Mouse (Mus musculus): ENCODE data around the gene Fam160a1. TPM values are rescaled to one million over a fixed set of nuclear protein-coding genes. Genes with fewer than 3 reads are reported as not detected.

Fam160a1 gene
- polyA plus RNA-seq (2014; fragmentation: Nextera tagmentation; extraction: Ambion mirVana): 5.6 and 6.5 TPM in 2 replicates

GRCm38 (mm10) chr3:85817191-85817590 is at the start of gene Fam160a1:
Gene Fam160a1 (minus strand): TSS chr3:85817291.
- Histone ChIP-seq H3K4me3 (ENCODE audit: low read depth, low read length) (no peak within 1 kb of the TSS), H3K27ac (replicated peaks; ENCODE audit: low read depth, low read length) (no peak within 1 kb of the TSS), H3K9ac (ENCODE audit: low read depth, low read length) (no peak within 1 kb of the TSS), H3K4me2 (ENCODE audit: low read depth, low read length) (no peak within 1 kb of the TSS), H3K36me3 (ENCODE audit: control insufficient read depth, insufficient read depth, low read length) (no peaks in the 10 kb centered on the region), H3K4me1 (ENCODE audit: control insufficient read depth, insufficient read depth, low read length) (0 out of 2 replicates have a peak, but pooled peaks cover 2% of the 10 kb centered on the region), H3K9me3 (ENCODE audit: control insufficient read depth, low read length) (no peaks in the 10 kb centered on the region), H3K27me3 (replicated peaks; ENCODE audit: control insufficient read depth, insufficient read depth, low read length) (no peaks in the 10 kb centered on the region)
- DNase-seq (ENCODE audit: low spot score): no peak
- 74% methylated on average over 2 of the region's 2 CpGs for WGBS
- no peak for ATAC-seq (ENCODE audit: low read depth)

DNA sequence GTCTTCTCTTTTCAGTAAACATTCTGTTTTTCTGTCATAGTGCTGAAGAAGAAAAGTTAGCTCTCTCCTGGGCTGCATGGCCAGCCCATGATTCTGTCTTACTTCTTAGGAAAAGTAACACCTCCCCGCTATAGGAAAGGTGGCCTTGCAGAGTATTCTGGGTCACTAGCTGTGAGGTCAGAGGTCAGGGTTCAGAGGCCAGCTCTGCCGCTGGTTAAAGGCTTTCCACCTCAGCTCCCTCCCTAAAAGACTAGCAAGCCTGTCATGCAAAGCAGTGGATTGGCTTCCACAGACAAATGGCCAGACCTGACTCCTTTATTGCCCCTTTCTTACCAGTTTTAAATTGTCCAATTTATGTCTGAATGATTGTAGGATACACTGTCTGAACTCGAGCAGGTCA is 46.9 kb upstream of the Fam160a1 start:
- Histone ChIP-seq H3K9me3 (ENCODE audit: control insufficient read depth, low read length) (peaks cover 2% of the 10 kb centered on the region; the same call in 1 of the 2 replicates), H3K36me3 (ENCODE audit: control insufficient read depth, insufficient read depth, low read length) (no peaks in the 10 kb centered on the region), H3K4me3 (ENCODE audit: low read depth, low read length) (no peak overlapping the region), H3K9ac (ENCODE audit: low read depth, low read length) (no peak overlapping the region), H3K27ac (replicated peaks; ENCODE audit: low read depth, low read length) (no peak overlapping the region), H3K27me3 (replicated peaks; ENCODE audit: control insufficient read depth, insufficient read depth, low read length) (no peaks in the 10 kb centered on the region), H3K4me1 (ENCODE audit: control insufficient read depth, insufficient read depth, low read length) (no peaks in the 10 kb centered on the region), H3K4me2 (ENCODE audit: low read depth, low read length) (no peak overlapping the region)
- 29% methylated on average over 3 of the region's 3 CpGs for WGBS
- no peak for DNase-seq (ENCODE audit: low spot score)
- ATAC-seq (ENCODE audit: low read depth): no peak

GRCm38 (mm10) chr3:85862886-85863285 is 45.8 kb upstream of the Fam160a1 start:
- ATAC-seq (ENCODE audit: low read depth) (no peak), DNase-seq (ENCODE audit: low spot score) (no peak)
- 79% methylated on average over 2 of the region's 2 CpGs for WGBS
- Histone ChIP-seq H3K27me3 (replicated peaks; ENCODE audit: control insufficient read depth, insufficient read depth, low read length) (no peaks in the 10 kb centered on the region), H3K36me3 (ENCODE audit: control insufficient read depth, insufficient read depth, low read length) (no peaks in the 10 kb centered on the region), H3K9me3 (ENCODE audit: control insufficient read depth, low read length) (no peaks in the 10 kb centered on the region), H3K4me3 (ENCODE audit: low read depth, low read length) (no peak overlapping the region), H3K9ac (ENCODE audit: low read depth, low read length) (no peak overlapping the region), H3K4me1 (ENCODE audit: control insufficient read depth, insufficient read depth, low read length) (0 out of 2 replicates have a peak, but pooled peaks cover 3% of the 10 kb centered on the region), H3K27ac (replicated peaks; ENCODE audit: low read depth, low read length) (no peak overlapping the region), H3K4me2 (ENCODE audit: low read depth, low read length) (no peak overlapping the region)

DNA sequence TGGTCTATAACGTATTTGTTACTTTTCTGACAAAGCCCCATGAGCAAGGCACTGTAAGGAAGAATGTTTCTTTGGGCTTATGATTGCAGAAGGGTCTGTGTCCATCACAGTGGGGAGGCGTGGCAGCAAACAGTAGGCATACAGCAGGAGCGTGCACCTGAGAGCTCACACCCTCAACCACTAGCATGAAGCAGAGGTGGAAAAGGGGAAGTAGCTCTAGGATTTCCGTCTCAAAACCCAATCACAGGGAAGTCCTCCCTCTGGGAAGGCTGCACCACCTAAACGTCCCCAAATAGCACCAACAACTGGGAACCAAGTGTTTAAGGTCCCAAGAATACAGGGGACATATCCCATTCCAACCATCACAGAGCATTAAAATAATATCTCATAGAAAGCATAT is 43.9 kb upstream of the Fam160a1 start:
- ATAC-seq (ENCODE audit: low read depth): no peak
- no peak overlapping the region for H3K4me3 ChIP-seq (ENCODE audit: low read depth, low read length)
- no peak overlapping the region for H3K9ac ChIP-seq (ENCODE audit: low read depth, low read length)
- H3K4me2 ChIP-seq (ENCODE audit: low read depth, low read length): no peak overlapping the region
- no peaks in the 10 kb centered on the region for H3K27me3 ChIP-seq (replicated peaks; ENCODE audit: control insufficient read depth, insufficient read depth, low read length)
- no peak overlapping the region for H3K27ac ChIP-seq (replicated peaks; ENCODE audit: low read depth, low read length)
- H3K9me3 ChIP-seq (ENCODE audit: control insufficient read depth, low read length): no peaks in the 10 kb centered on the region
- no peaks in the 10 kb centered on the region for H3K36me3 ChIP-seq (ENCODE audit: control insufficient read depth, insufficient read depth, low read length)
- 0 out of 2 replicates have a peak, but pooled peaks cover 3% of the 10 kb centered on the region for H3K4me1 ChIP-seq (ENCODE audit: control insufficient read depth, insufficient read depth, low read length)
- no peak for DNase-seq (ENCODE audit: low spot score)
- WGBS: 82% methylated on average over 5 of the region's 5 CpGs

GRCm38 (mm10) chr3:85859311-85859710 is 42.2 kb upstream of the Fam160a1 start:
- Histone ChIP-seq H3K9ac (ENCODE audit: low read depth, low read length) (no peak overlapping the region), H3K4me2 (ENCODE audit: low read depth, low read length) (no peak overlapping the region), H3K4me1 (ENCODE audit: control insufficient read depth, insufficient read depth, low read length) (0 out of 2 replicates have a peak, but pooled peaks cover 3% of the 10 kb centered on the region), H3K27ac (replicated peaks; ENCODE audit: low read depth, low read length) (no peak overlapping the region), H3K9me3 (ENCODE audit: control insufficient read depth, low read length) (no peaks in the 10 kb centered on the region), H3K27me3 (replicated peaks; ENCODE audit: control insufficient read depth, insufficient read depth, low read length) (no peaks in the 10 kb centered on the region), H3K4me3 (ENCODE audit: low read depth, low read length) (no peak overlapping the region), H3K36me3 (ENCODE audit: control insufficient read depth, insufficient read depth, low read length) (no peaks in the 10 kb centered on the region)
- 73% methylated on average over 6 of the region's 6 CpGs for whole genome bisulfite sequencing
- ATAC-seq (ENCODE audit: low read depth) (no peak), DNase-seq (ENCODE audit: low spot score) (no peak)

- Histone ChIP-seq H3K4me1 (ENCODE audit: control insufficient read depth, insufficient read depth, low read length) (0 out of 2 replicates have a peak, but pooled peaks cover 3% of the 10 kb centered on the region), H3K27ac (replicated peaks; ENCODE audit: low read depth, low read length) (peak overlapping the region; percentile 44; the same call in 1 of the 2 replicates), H3K36me3 (ENCODE audit: control insufficient read depth, insufficient read depth, low read length) (no peaks in the 10 kb centered on the region), H3K9ac (ENCODE audit: low read depth, low read length) (no peak overlapping the region), H3K9me3 (ENCODE audit: control insufficient read depth, low read length) (no peaks in the 10 kb centered on the region), H3K27me3 (replicated peaks; ENCODE audit: control insufficient read depth, insufficient read depth, low read length) (no peaks in the 10 kb centered on the region), H3K4me2 (ENCODE audit: low read depth, low read length) (no peak overlapping the region), H3K4me3 (ENCODE audit: low read depth, low read length) (no peak overlapping the region)
- WGBS: 44% methylated on average over 11 of the region's 11 CpGs
- DNase-seq (ENCODE audit: low spot score): peak; percentile 27
- ATAC-seq (ENCODE audit: low read depth): 0 out of 2 replicates have a peak, but pooled peaks have one; percentile 53
Observed at GRCm38 (mm10) chr3:85858140-85859135, 41.3 kb upstream of the Fam160a1 start.

DNA sequence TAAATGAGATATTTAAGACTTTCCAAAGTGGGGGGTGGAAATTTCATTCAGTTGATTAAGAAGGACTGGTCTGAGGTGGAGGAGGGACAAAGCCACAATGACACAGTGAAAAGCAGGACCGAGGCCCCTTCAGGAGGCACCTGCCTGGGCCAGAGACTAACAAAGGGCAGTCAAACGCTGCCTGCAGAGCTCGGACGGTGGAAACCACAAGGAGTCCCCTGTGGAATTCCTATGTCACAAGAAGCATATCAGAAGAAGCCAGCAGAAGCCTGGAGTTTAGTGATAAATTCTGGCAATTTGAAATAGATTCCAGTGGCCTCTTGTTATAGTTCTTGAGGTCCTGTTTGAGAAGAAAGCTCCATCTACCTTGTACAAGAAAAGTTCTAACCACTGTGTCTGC is 40.0 kb upstream of the Fam160a1 start:
- no peak for DNase-seq (ENCODE audit: low spot score)
- Histone ChIP-seq H3K9ac (ENCODE audit: low read depth, low read length) (no peak overlapping the region), H3K4me2 (ENCODE audit: low read depth, low read length) (no peak overlapping the region), H3K27ac (replicated peaks; ENCODE audit: low read depth, low read length) (no peak overlapping the region), H3K4me3 (ENCODE audit: low read depth, low read length) (no peak overlapping the region), H3K9me3 (ENCODE audit: control insufficient read depth, low read length) (no peaks in the 10 kb centered on the region), H3K27me3 (replicated peaks; ENCODE audit: control insufficient read depth, insufficient read depth, low read length) (no peaks in the 10 kb centered on the region), H3K4me1 (ENCODE audit: control insufficient read depth, insufficient read depth, low read length) (0 out of 2 replicates have a peak, but pooled peaks cover 3% of the 10 kb centered on the region), H3K36me3 (ENCODE audit: control insufficient read depth, insufficient read depth, low read length) (no peaks in the 10 kb centered on the region)
- WGBS: 33% methylated on average over 4 of the region's 4 CpGs
- ATAC-seq (ENCODE audit: low read depth): no peak

- WGBS: 92% methylated on average over 5 of the region's 5 CpGs
- no peaks in the 10 kb centered on the region for H3K9me3 ChIP-seq (ENCODE audit: control insufficient read depth, low read length)
Observed at GRCm38 (mm10) chr3:85855947-85856346, 38.9 kb upstream of the Fam160a1 start.

More at GRCm38 (mm10) chr3:85855947-85856346, 38.9 kb upstream of the Fam160a1 start:
- H3K4me3 ChIP-seq (ENCODE audit: low read depth, low read length): no peak overlapping the region
- no peak overlapping the region for H3K4me2 ChIP-seq (ENCODE audit: low read depth, low read length)
- no peaks in the 10 kb centered on the region for H3K36me3 ChIP-seq (ENCODE audit: control insufficient read depth, insufficient read depth, low read length)
- H3K27me3 ChIP-seq (replicated peaks; ENCODE audit: control insufficient read depth, insufficient read depth, low read length): no peaks in the 10 kb centered on the region
- ATAC-seq (ENCODE audit: low read depth) (no peak), DNase-seq (ENCODE audit: low spot score) (no peak)
- H3K9ac ChIP-seq (ENCODE audit: low read depth, low read length): no peak overlapping the region
- no peak overlapping the region for H3K27ac ChIP-seq (replicated peaks; ENCODE audit: low read depth, low read length)
- 0 out of 2 replicates have a peak, but pooled peaks cover 3% of the 10 kb centered on the region for H3K4me1 ChIP-seq (ENCODE audit: control insufficient read depth, insufficient read depth, low read length)
